Mouse (Mus musculus) erythroblast, embryonic 14.5 days (primary cell): ENCODE results near the gene Rrn3. TPM values are rescaled to one million over a fixed set of nuclear protein-coding genes. Genes with fewer than 3 reads are reported as not detected.
"Not testable (repeated sequence)": the region's sequence is repeated elsewhere in the genome, so short reads cannot be mapped to it uniquely, and the experiment has no call there.

ENCODE experiments used
- H3K27me3 ChIP-seq: 2 replicates; pipeline ENCODE4 v1.6.1; 2012; ENCODE audit warnings: inconsistent platforms; ENCODE audit not compliant: control insufficient read depth
- H3K36me3 ChIP-seq: 2 replicates; pipeline ENCODE4 v1.6.1; 2012; ENCODE audit warnings: mild to moderate bottlenecking, inconsistent platforms; ENCODE audit not compliant: control insufficient read depth
- H3K4me1 ChIP-seq: 2 replicates; pipeline ENCODE4 v1.6.1; 2012; ENCODE audit warnings: inconsistent platforms; ENCODE audit not compliant: control insufficient read depth
- H3K4me3 ChIP-seq: replicated peaks from 2 replicates; pipeline ENCODE3; 2012; ENCODE audit warnings: moderate library complexity, mild to moderate bottlenecking, inconsistent platforms
- H3K9me3 ChIP-seq: 2 replicates; pipeline ENCODE4 v1.6.1; 2012; ENCODE audit warnings: low read length, inconsistent platforms, mixed read lengths; ENCODE audit not compliant: control insufficient read depth
- GATA1 ChIP-seq: IDR thresholded peaks from 2 replicates; pipeline ENCODE4 v1.6.1; 2012; ENCODE audit warnings: low read length, inconsistent platforms, mixed read lengths
- TAL1 ChIP-seq: IDR thresholded peaks from 3 replicates; pipeline ENCODE4 v1.6.1; 2012; ENCODE audit warnings: low read length, inconsistent platforms, mixed read lengths
- polyA plus RNA-seq: library from polyadenylated mRNA; stranded (reverse); fragments of >175 nt; gene quantifications from 2 replicates; pipeline ENCODE4 v1.2.3, GENCODE M21; 2012

Rrn3 gene
- 0.38 and 0.41 TPM in 2 replicates for polyA plus RNA-seq

DNA sequence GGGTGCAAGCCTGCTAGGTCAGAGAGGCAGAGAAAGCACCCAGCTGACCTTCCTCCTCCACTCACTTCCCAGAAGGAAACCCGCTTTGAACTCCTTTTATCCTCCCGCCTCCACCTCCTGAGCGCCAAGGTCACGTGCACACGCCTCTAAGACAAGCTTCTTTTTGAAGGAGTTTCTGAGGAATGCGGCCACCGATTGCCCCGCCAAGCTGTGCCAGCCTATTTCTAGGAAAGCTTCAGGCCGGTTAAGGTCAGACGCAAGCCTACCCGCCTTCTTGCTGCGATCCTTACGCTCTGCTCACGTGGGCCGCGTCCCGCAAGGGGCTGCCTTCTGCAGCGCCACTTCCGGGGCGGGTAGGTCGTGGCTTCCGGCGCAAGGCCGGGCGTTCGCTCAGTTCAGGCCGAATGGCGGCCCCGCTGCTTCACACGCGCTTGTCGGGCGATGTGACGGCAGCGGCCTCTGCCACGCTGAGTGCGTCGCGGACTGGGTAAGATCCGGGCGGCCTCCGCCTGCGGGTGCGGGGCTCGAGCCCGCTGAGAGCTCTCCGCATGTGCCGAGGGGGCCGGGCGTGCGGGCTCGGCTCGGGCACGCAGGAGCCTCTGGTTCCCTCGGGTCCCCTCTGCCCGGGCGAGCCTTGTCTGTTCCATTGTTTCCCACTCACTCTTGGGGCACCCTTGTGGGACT is at the start of gene Rrn3:
Gene Rrn3, plus strand, starts transcription at position 356 of the 684 bp plus-strand sequence.
- Histone ChIP-seq H3K4me3 (peak within 1 kb of the TSS; percentile 91), H3K9me3 (peaks cover 4% of the 10 kb centered on the region; the same call in 1 of the 2 replicates), H3K4me1 (peaks cover 27% of the 10 kb centered on the region), H3K27me3 (no peaks in the 10 kb centered on the region), H3K36me3 (peaks cover 25% of the 10 kb centered on the region)
- TF ChIP-seq TAL1 (no peak), GATA1 (no peak)

DNA sequence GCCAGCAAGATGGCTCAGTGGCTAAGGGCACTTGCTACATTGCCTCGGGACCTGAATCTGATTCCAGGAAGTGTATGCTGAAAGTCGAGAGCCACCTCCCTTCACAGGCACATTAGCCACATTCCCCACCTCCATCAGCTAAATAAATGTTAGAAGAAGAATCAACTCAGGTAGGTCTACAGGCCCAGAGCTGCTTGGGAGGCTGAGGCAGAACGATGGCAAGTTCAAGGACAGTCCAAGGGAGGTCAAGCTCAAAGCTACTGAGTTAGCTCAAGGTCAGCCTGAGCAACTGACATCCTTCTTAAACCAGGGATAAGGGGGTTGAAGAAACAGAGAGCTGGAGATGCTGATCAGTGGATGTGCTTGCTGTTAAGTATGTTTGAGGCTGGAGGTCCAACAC is 47.7 kb upstream of the Rrn3 start:
- H3K36me3 ChIP-seq, result no peaks in the 10 kb centered on the region
- H3K9me3 ChIP-seq, result no peaks in the 10 kb centered on the region
- no peak overlapping the region for H3K4me3 ChIP-seq
- peaks cover 4% of the 10 kb centered on the region for H3K4me1 ChIP-seq
- H3K27me3 ChIP-seq, result peaks cover 2% of the 10 kb centered on the region; the same call in 1 of the 2 replicates
- TF ChIP-seq TAL1 (no peak), GATA1 (no peak)

DNA sequence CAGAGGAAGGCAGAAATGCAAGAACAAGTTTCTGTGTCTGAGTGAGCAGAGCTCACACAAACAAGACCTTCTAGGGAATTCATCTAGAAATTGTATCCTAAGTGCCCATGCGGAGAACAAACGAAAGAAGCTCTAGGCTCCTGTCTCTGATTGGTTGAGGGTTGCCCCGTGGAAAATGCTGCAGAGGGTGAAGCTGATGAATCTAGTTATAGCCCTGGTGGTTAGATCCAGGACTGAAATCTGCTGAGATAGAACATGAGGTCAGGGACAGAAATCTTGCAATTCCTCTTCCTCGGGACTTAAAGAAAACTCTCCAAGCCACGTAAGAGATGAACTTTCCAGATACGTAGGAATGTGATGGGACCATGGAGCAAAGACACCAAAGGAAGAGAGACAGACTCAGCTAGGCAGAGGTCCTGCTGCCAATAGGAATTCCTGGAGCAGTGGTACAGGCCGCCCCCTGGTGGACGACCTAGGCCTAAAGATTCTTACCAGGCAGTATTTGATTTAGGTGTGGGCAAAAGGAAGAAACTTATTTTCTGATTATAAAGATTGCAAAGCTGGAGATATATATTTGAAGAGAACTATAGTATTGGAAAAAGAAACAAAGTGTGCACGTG is 46.9 kb upstream of the Rrn3 start:
- Histone ChIP-seq H3K4me1 (peaks cover 4% of the 10 kb centered on the region), H3K9me3 (no peaks in the 10 kb centered on the region), H3K27me3 (peaks cover 2% of the 10 kb centered on the region; the same call in 1 of the 2 replicates), H3K36me3 (no peaks in the 10 kb centered on the region), H3K4me3 (no peak overlapping the region)
- TF ChIP-seq TAL1 (no peak), GATA1 (no peak)

DNA sequence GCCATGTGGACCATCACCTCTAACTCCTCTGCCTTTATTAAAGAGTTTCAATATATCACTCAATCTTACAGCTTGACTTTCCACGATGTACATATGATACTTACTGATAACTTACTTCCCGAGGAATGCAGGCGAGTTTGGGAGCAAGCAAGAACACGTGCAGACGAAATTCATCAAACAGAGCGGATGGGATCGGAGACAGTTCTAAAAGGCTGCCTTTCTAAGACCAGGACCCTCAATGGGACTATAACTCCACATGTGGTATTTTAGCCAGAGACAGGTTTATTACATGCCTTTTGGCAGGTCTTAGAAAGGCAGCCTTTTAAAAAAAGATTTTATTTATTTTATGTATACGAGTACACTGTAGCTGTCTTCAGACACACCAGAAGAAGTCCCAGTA is 44.5 kb upstream of the Rrn3 start:
- H3K27me3 ChIP-seq, result no peaks in the 10 kb centered on the region; the same call in 1 of the 2 replicates
- no peak for TF ChIP-seq GATA1
- TF ChIP-seq TAL1, result no peak
- no peak overlapping the region for H3K4me3 ChIP-seq
- peaks cover under 1% of the 10 kb centered on the region for H3K4me1 ChIP-seq
- H3K9me3 ChIP-seq, result no peaks in the 10 kb centered on the region
- H3K36me3 ChIP-seq, result no peaks in the 10 kb centered on the region

- not testable (repeated sequence) for H3K4me3 ChIP-seq, H3K9me3 ChIP-seq, H3K4me1 ChIP-seq, H3K36me3 ChIP-seq, H3K27me3 ChIP-seq
These were observed 41.5 kb upstream of the Rrn3 start for GRCm38 (mm10) chr16:13739044-13739443.

DNA sequence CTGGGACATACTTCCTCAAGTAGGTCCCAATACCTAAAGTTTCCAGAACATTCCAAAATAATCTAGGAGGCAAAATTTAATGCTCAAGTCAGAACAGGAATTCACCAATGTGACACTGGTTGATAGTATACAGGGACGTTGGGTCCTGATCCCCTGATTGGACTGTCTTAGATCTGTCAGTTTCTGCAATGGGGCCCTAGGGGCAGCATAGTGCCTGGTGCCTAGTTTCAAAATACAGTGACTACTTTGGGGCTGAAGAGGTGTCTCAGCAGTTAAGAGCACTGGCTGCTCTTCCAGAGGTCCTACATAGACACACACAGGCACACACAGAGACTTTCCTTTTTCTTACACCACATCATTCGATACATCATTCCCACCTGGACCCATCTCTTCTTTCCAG is 39.7 kb upstream of the Rrn3 start:
- H3K4me1 ChIP-seq, result no peaks in the 10 kb centered on the region

GRCm38 (mm10) chr16:13747708-13748107 is 32.8 kb upstream of the Rrn3 start:
- no peak overlapping the region for H3K4me3 ChIP-seq
- H3K36me3 ChIP-seq, result no peaks in the 10 kb centered on the region
- TF ChIP-seq GATA1 (no peak), TAL1 (no peak)
- H3K9me3 ChIP-seq, result no peaks in the 10 kb centered on the region
- H3K4me1 ChIP-seq, result no peaks in the 10 kb centered on the region
- H3K27me3 ChIP-seq, result peaks cover 6% of the 10 kb centered on the region

More for the DNA sequence above, 39.7 kb upstream of the Rrn3 start:
- Histone ChIP-seq H3K9me3 (no peaks in the 10 kb centered on the region), H3K27me3 (no peaks in the 10 kb centered on the region), H3K4me3 (no peak overlapping the region), H3K36me3 (no peaks in the 10 kb centered on the region)
- TF ChIP-seq TAL1 (no peak), GATA1 (no peak)

- Histone ChIP-seq H3K9me3 (no peaks in the 10 kb centered on the region), H3K36me3 (no peaks in the 10 kb centered on the region), H3K27me3 (peaks cover 6% of the 10 kb centered on the region), H3K4me1 (no peaks in the 10 kb centered on the region), H3K4me3 (no peak overlapping the region)
- TF ChIP-seq TAL1 (no peak), GATA1 (no peak)
These were observed 32.4 kb upstream of the Rrn3 start for GRCm38 (mm10) chr16:13748124-13748523.

DNA sequence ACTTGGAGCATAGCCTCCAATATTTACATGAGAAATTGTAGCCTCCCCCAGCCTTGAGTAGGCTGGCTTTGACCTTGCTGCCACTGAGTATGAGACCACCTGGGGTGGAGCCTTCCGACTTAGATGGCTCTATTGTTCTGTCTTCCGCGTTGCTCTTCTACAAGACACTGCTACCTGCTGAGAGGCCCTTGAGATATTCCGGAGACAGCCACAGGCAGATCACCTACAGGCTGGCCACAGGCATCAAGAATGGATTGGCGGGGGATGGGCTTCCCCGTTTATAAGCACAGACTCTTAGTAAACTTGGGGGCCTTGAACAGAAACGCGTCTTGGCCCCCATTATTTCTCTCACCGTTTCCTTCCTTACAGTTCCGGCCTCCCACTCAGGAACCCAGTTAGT is 31.7 kb upstream of the Rrn3 start:
- H3K4me3 ChIP-seq, H3K9me3 ChIP-seq, H3K4me1 ChIP-seq, H3K27me3 ChIP-seq, H3K36me3 ChIP-seq: not testable (repeated sequence)

GRCm38 (mm10) chr16:13749306-13749705 is 31.2 kb upstream of the Rrn3 start:
- Histone ChIP-seq H3K4me1 (peaks cover 1% of the 10 kb centered on the region), H3K27me3 (peaks cover 6% of the 10 kb centered on the region), H3K9me3 (no peaks in the 10 kb centered on the region), H3K4me3 (no peak overlapping the region), H3K36me3 (no peaks in the 10 kb centered on the region)
- TF ChIP-seq TAL1 (no peak), GATA1 (no peak)
